Comparison of ENCODE assay signal across 21 mouse cellular contexts in the genomic region with DNA sequence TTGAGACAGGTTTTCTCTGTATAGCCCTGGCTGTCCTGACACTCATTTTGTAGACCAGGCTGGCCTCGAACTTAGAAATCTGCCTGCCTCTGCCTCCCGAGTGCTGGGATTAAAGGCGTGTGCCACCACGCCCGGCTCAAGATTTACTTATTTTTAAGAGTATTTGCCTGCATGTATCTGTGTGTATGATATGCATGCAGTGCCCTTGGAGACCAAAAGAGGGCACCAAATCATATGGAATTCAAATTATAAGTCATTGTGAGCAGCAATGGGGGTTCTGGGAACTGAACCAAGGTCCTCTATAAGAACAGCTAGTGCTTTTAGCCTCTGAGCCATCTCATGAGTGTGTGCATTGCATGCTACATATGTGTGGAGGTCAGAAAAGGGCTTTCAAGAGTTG. TPM values are rescaled to one million over a fixed set of nuclear protein-coding genes. Genes with fewer than 3 reads are reported as not detected.
A peak's percentile ranks its signal among the peaks of the same experiment; 100 is the strongest.
DNase-seq lines count a peak whose midpoint lies in the region; ATAC-seq and TF ChIP-seq lines count a peak whose summit lies in the region.
"Had no signal": no experiment of that assay in that cellular context is flagged by ENCODE, and none has a peak within 500 bp of the region (broad histone marks: within the 10 kb centered on the region; RNA-seq: fewer than 3 reads in every experiment).

No protein-coding gene starts in this region.

- ATAC-seq in liver, embryonic 14.5 days (ENCODE audit: insufficient read depth) = no peak
- ATAC-seq: forebrain, postnatal 0 days had no signal

- no peak for TF ChIP-seq EP300 in liver, embryonic 14.5 days (IDR thresholded peaks at IDR 0.05; ENCODE audit: low read depth)

- no peak overlapping the region for H3K9ac ChIP-seq in liver, embryonic 14.5 days (replicated peaks)
- H3K9ac ChIP-seq: embryonic facial prominence, embryonic 12.5 days; forebrain, postnatal 0 days; heart, embryonic 15.5 days; hindbrain, embryonic 14.5 days; neural tube, embryonic 12.5 days had no signal

- no peaks in the 10 kb centered on the region for H3K9me3 ChIP-seq in liver, embryonic 14.5 days (ENCODE audit: control insufficient read depth, low read length)
- no peaks in the 10 kb centered on the region for H3K9me3 ChIP-seq in E14TG2a.4 (ENCODE audit: low read length)
- H3K9me3 ChIP-seq: embryonic facial prominence, embryonic 12.5 days; G1E; neural tube, embryonic 12.5 days had no signal

- no peaks in the 10 kb centered on the region for H3K36me3 ChIP-seq in liver, embryonic 14.5 days (replicated peaks; ENCODE audit: control insufficient read depth, insufficient read depth, low read depth)
- peaks cover 5% of the 10 kb centered on the region for H3K36me3 ChIP-seq in E14TG2a.4 (ENCODE audit: insufficient read depth, low read length)

- H3K4me2 ChIP-seq in liver, embryonic 14.5 days (ENCODE audit: low read depth) = no peak overlapping the region
- H3K4me2 ChIP-seq: embryonic facial prominence, embryonic 12.5 days; heart, embryonic 15.5 days; hindbrain, embryonic 14.5 days; neural tube, embryonic 12.5 days had no signal

- 85% methylated on average over 5 of the region's 5 CpGs for WGBS in liver, embryonic 14.5 days (ENCODE audit: insufficient replicate concordance)

- intact Hi-C loops in gastrocnemius, adult 2 months (cut with DNase I) = no loop called here

- H3K4me1 ChIP-seq in liver, embryonic 14.5 days (replicated peaks; ENCODE audit: control insufficient read depth in 2 of 2, insufficient read depth in 2 of 2, low read length in 1 of 2) = no peaks in the 10 kb centered on the region
- no peaks in the 10 kb centered on the region for H3K4me1 ChIP-seq in E14TG2a.4 (replicated peaks; ENCODE audit: low read depth, low read length)
- H3K4me1 ChIP-seq: embryonic facial prominence, embryonic 12.5 days; heart, embryonic 15.5 days; neural tube, embryonic 12.5 days had no signal

- H3K27me3 ChIP-seq in liver, embryonic 14.5 days (ENCODE audit: control insufficient read depth, insufficient read depth, low read length) = no peaks in the 10 kb centered on the region
- H3K27me3 ChIP-seq in E14TG2a.4 (ENCODE audit: insufficient read depth, low read length) = no peaks in the 10 kb centered on the region
- H3K27me3 ChIP-seq: embryonic facial prominence, embryonic 12.5 days; heart, embryonic 15.5 days; megakaryocyte, embryonic 14.5 days; neural tube, embryonic 12.5 days had no signal

- TF ChIP-seq CTCF in gastrocnemius, adult 2 months (IDR thresholded peaks at IDR 0.05) = peak; percentile 36
- TF ChIP-seq CTCF in liver, embryonic 14.5 days (IDR thresholded peaks at IDR 0.05; ENCODE audit: low read depth) = peak; percentile 34; the same call in 1 of the 2 replicates
- TF ChIP-seq CTCF in E14TG2a.4 (conservative IDR thresholded peaks at IDR 0.05; ENCODE audit: low read length) = peak; percentile 49

- H3K27ac ChIP-seq in gastrocnemius, adult 2 months = no peak overlapping the region
- H3K27ac ChIP-seq in liver, embryonic 14.5 days = no peak overlapping the region
- H3K27ac ChIP-seq: embryonic facial prominence, embryonic 12.5 days; heart, embryonic 15.5 days; hindbrain, embryonic 14.5 days; neural tube, embryonic 12.5 days had no signal

- no peak overlapping the region for H3K4me3 ChIP-seq in gastrocnemius, adult 2 months
- H3K4me3 ChIP-seq in liver, embryonic 14.5 days (ENCODE audit: insufficient read depth in 1 of 2, low read depth in 2 of 2, low read length in 2 of 2) = no peak overlapping the region
- no peak overlapping the region for H3K4me3 ChIP-seq in E14TG2a.4 (replicated peaks; ENCODE audit: low read length)
- H3K4me3 ChIP-seq: embryonic facial prominence, embryonic 12.5 days; heart, embryonic 15.5 days; megakaryocyte, embryonic 14.5 days; neural tube, embryonic 12.5 days had no signal

- no peak for DNase-seq in gastrocnemius, adult 2 months
- DNase-seq in gastrocnemius, postnatal 10 days = no peak
- no peak for DNase-seq in liver, embryonic 14.5 days (ENCODE audit: low read depth in 3 of 3, low spot score in 3 of 3)
- DNase-seq in liver = no peak
- peak; percentile 25 for DNase-seq in induced T-regulatory cell, adult 2 months (ENCODE audit: low read depth)
- DNase-seq in adrenal gland, postnatal 10 days = no peak
- DNase-seq in ovary, postnatal 36 days (ENCODE audit: low spot score) = no peak
- DNase-seq: cerebellum, adult 8-10 months; forebrain, postnatal 0 days; heart, adult 18-20 months; kidney, adult 2 months; kidney, postnatal 36 days; lung, postnatal 10 days; thymus, postnatal 14 days had no signal

RNA-seq across cellular contexts. Expression of gene Lims1, which starts 10.4 kb away (rescaled TPM):
- total RNA-seq in gastrocnemius, adult 2 months (2021) = 10 to 100 TPM; 36.1 to 54.7 TPM
- 10 to 100 TPM; 79.4 to 94.4 TPM for total RNA-seq in gastrocnemius, postnatal 10 days (2021)
- polyA plus RNA-seq in liver, embryonic 14.5 days (2012; rRNA removed) = 14.4 and 20.9 TPM in 2 replicates
- polyA plus RNA-seq in liver, embryonic 14.5 days (2014; fragmentation: Nextera tagmentation; extraction: Ambion mirVana) = 69.0 and 77.5 TPM in 2 replicates
- 10 to 100 TPM; 58.1 to 69.6 TPM for total RNA-seq in adrenal gland, postnatal 10 days (2021)

RNA-seq across cellular contexts. Expression of gene Gcc2, which starts 57.6 kb away (rescaled TPM):
- 10 to 100 TPM; 21.0 to 24.5 TPM for total RNA-seq in gastrocnemius, adult 2 months (2021)
- total RNA-seq in gastrocnemius, postnatal 10 days (2021) = 10 to 100 TPM; 14.8 to 16.9 TPM
- polyA plus RNA-seq in liver, embryonic 14.5 days (2012; rRNA removed) = 5.8 and 9.4 TPM in 2 replicates
- polyA plus RNA-seq in liver, embryonic 14.5 days (2014; fragmentation: Nextera tagmentation; extraction: Ambion mirVana) = 20.1 and 20.6 TPM in 2 replicates
- total RNA-seq in adrenal gland, postnatal 10 days (2021) = 10 to 100 TPM; 33.3 to 45.1 TPM
